Mouse (Mus musculus): Measurements from ENCODE around the gene Ctnna3. TPM values are rescaled to one million over a fixed set of nuclear protein-coding genes. Genes with fewer than 3 reads are reported as not detected.

Gene Ctnna3
- total RNA-seq, 2 experiments from 2014 or later: not detected

GRCm38 (mm10) chr10:64041218-64041617 lies 611.3 kb downstream of the Ctnna3 start:
- ATAC-seq (ENCODE audit: poor library complexity, severe bottlenecking): no peak

- no peak for ATAC-seq (ENCODE audit: poor library complexity, severe bottlenecking)
Measured at GRCm38 (mm10) chr10:64041892-64042291, 612.0 kb downstream of the Ctnna3 start.

- no peak for ATAC-seq (ENCODE audit: poor library complexity, severe bottlenecking)
Measured at GRCm38 (mm10) chr10:64049151-64049550, 619.3 kb downstream of the Ctnna3 start.

- no peak for ATAC-seq (ENCODE audit: poor library complexity, severe bottlenecking)
Measured at GRCm38 (mm10) chr10:64049946-64050345, 620.0 kb downstream of the Ctnna3 start.

GRCm38 (mm10) chr10:64063704-64064103 lies 633.8 kb downstream of the Ctnna3 start:
- no peak for ATAC-seq (ENCODE audit: poor library complexity, severe bottlenecking)

GRCm38 (mm10) chr10:64075944-64076343 lies 646.0 kb downstream of the Ctnna3 start:
- no peak for ATAC-seq (ENCODE audit: poor library complexity, severe bottlenecking)

GRCm38 (mm10) chr10:64076410-64077052 lies 646.6 kb downstream of the Ctnna3 start:
- no peak for ATAC-seq (ENCODE audit: poor library complexity, severe bottlenecking)

- no peak for ATAC-seq (ENCODE audit: poor library complexity, severe bottlenecking)
Measured at GRCm38 (mm10) chr10:64082345-64082744, 652.4 kb downstream of the Ctnna3 start.

- ATAC-seq (ENCODE audit: poor library complexity, severe bottlenecking): no peak
Measured at GRCm38 (mm10) chr10:64083813-64084212, 653.9 kb downstream of the Ctnna3 start.

- ATAC-seq (ENCODE audit: poor library complexity, severe bottlenecking): 0 out of 2 replicates have a peak, but pooled peaks have one; percentile 52
Measured at GRCm38 (mm10) chr10:64084465-64084864, 654.6 kb downstream of the Ctnna3 start.

GRCm38 (mm10) chr10:64086183-64086566 lies 656.3 kb downstream of the Ctnna3 start:
- no peak for ATAC-seq (ENCODE audit: poor library complexity, severe bottlenecking)

GRCm38 (mm10) chr10:64086567-64087391 lies 656.9 kb downstream of the Ctnna3 start:
- ATAC-seq (ENCODE audit: poor library complexity, severe bottlenecking): no peak

- no peak for ATAC-seq (ENCODE audit: poor library complexity, severe bottlenecking)
Measured at GRCm38 (mm10) chr10:64087521-64087920, 657.6 kb downstream of the Ctnna3 start.

- no peak for ATAC-seq (ENCODE audit: poor library complexity, severe bottlenecking)
Measured at GRCm38 (mm10) chr10:64087936-64088773, 658.3 kb downstream of the Ctnna3 start.

- ATAC-seq (ENCODE audit: poor library complexity, severe bottlenecking): no peak
Measured at GRCm38 (mm10) chr10:64088774-64089460, 659.0 kb downstream of the Ctnna3 start.

- no peak for ATAC-seq (ENCODE audit: poor library complexity, severe bottlenecking)
Measured at GRCm38 (mm10) chr10:64089680-64090460, 660.0 kb downstream of the Ctnna3 start, which contains the start of gene Lrrtm3. TSS of gene Lrrtm3 (minus strand) at chr10:64090277.

- ATAC-seq (ENCODE audit: poor library complexity, severe bottlenecking): no peak
Measured at GRCm38 (mm10) chr10:64096532-64096931, 666.6 kb downstream of the Ctnna3 start.

- ATAC-seq (ENCODE audit: poor library complexity, severe bottlenecking): no peak
Measured at GRCm38 (mm10) chr10:64115246-64115645, 685.3 kb downstream of the Ctnna3 start.

GRCm38 (mm10) chr10:64118833-64119232 lies 688.9 kb downstream of the Ctnna3 start:
- no peak for ATAC-seq (ENCODE audit: poor library complexity, severe bottlenecking)

Measured in megakaryocyte, adult 5-6 weeks (primary cell).